Mouse (Mus musculus) forebrain, embryonic 16.5 days (tissue): Measurements from ENCODE around the gene Kif24. TPM values are rescaled to one million over a fixed set of nuclear protein-coding genes. Genes with fewer than 3 reads are reported as not detected.

Experiments used
- ATAC-seq: fragments of 200-750 bp; cut with Nextera tagmentation; 2 replicates; pipeline ENCODE4 v1.8.0; 2017; ENCODE audit warnings: mild to moderate bottlenecking, moderate library complexity
- H3K27ac ChIP-seq: fragments of 300-500 bp; sonication (generic); 2 replicates; pipeline ENCODE4 v1.5.1; 2014; ENCODE audit warnings: low read length, control low read depth
- H3K27me3 ChIP-seq: fragments of 300-500 bp; sonication (generic); replicated peaks from 2 replicates; pipeline ENCODE4 v1.6.1; 2014; ENCODE audit warnings: low read length; ENCODE audit not compliant: control insufficient read depth, insufficient read depth
- H3K36me3 ChIP-seq: fragments of 300-500 bp; sonication (generic); 2 replicates; pipeline ENCODE4 v1.6.1; 2014; ENCODE audit not compliant: control insufficient read depth, insufficient read depth
- H3K4me1 ChIP-seq: fragments of 300-500 bp; sonication (generic); replicated peaks from 2 replicates; pipeline ENCODE4 v1.6.1; 2014; ENCODE audit warnings: low read length; ENCODE audit not compliant: control insufficient read depth, insufficient read depth
- H3K4me2 ChIP-seq: fragments of 300-500 bp; sonication (generic); 2 replicates; pipeline ENCODE4 v1.6.1; 2014; ENCODE audit warnings: mild to moderate bottlenecking, low read length, control low read depth
- H3K4me3 ChIP-seq: fragments of 300-500 bp; sonication (generic); replicated peaks from 2 replicates; pipeline ENCODE4 v1.5.1; 2014; ENCODE audit warnings: mild to moderate bottlenecking, low read length, control low read depth
- H3K9ac ChIP-seq: fragments of 300-500 bp; sonication (generic); replicated peaks from 2 replicates; pipeline ENCODE4 v1.6.1; 2014; ENCODE audit warnings: low read depth, low read length, control low read depth
- H3K9me3 ChIP-seq: fragments of 300-500 bp; sonication (generic); 2 replicates; pipeline ENCODE4 v1.6.1; 2016; ENCODE audit warnings: low read length; ENCODE audit not compliant: control insufficient read depth
- WGBS: fragments of 180-500 bp; shearing (Covaris S2); extraction: QIAGEN DNeasy Blood & Tissue Kit; methylation state at CpG from one replicate; pipeline ENCODE4 v1.1.7; 2014; 5-methylcytosine and 5-hydroxymethylcytosine counted together
- polyA plus RNA-seq: library from polyadenylated mRNA; unstranded; fragments of >200 nt; fragmentation: Nextera tagmentation; extraction: Ambion mirVana; gene quantifications from 2 replicates; pipeline ENCODE4 v1.2.1, GENCODE M21; 2015

The Kif24 gene
- polyA plus RNA-seq, 1 experiment from 2014 or later = 4.9 TPM

DNA sequence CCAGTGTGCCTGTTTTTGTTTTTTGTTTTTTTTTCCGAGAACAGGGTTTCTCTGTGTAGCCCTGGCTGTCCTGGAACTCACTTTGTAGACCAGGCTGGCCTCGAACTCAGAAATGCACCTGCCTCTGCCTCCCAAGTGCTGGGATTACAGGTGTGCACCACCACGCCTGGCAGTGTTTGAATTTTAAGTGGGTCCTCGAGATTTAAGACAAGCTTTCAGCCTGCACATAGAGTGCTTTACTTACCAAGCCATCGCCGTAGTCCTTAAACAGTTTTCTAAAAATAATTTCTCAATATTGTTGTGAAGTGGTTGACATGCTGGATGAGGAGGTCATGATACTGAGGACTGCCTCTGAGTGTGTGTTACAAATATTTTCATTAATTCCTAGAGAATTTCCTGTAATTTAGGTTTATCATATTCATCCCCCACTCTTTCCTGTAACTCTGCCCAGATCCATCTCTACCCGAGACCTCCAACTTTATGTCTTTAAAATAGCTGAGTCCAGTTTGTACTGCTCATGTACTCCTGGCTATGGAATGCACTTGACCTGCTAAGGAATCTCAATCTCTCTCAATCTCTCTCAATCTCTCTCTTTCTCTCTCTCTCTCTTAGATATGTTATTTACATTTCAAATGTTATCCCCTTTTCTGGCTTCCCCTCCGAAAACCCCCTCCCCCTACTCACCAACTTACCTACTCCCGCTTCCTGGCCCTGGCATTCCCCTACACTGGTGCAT lies 94.8 kb downstream of the Kif24 start:
- peaks cover 6% of the 10 kb centered on the region; the same call in 1 of the 2 replicates for H3K36me3 ChIP-seq
- no peaks in the 10 kb centered on the region for H3K27me3 ChIP-seq

GRCm38 (mm10) chr4:41368198-41368597 lies 96.5 kb downstream of the Kif24 start:
- Histone ChIP-seq H3K36me3 (peaks cover 6% of the 10 kb centered on the region; the same call in 1 of the 2 replicates), H3K9me3 (no peaks in the 10 kb centered on the region), H3K9ac (no peak overlapping the region), H3K27me3 (no peaks in the 10 kb centered on the region), H3K4me2 (no peak overlapping the region), H3K27ac (no peak overlapping the region), H3K4me3 (no peak overlapping the region), H3K4me1 (no peaks in the 10 kb centered on the region)
- ATAC-seq = no peak
- WGBS = 94% methylated on average over 4 of the region's 4 CpGs

More for the DNA sequence above, 94.8 kb downstream of the Kif24 start:
- H3K4me1 ChIP-seq = no peaks in the 10 kb centered on the region
- no peaks in the 10 kb centered on the region for H3K9me3 ChIP-seq
- no peak overlapping the region for H3K4me2 ChIP-seq
- WGBS = 95% methylated on average over 9 of the region's 9 CpGs
- no peak overlapping the region for H3K9ac ChIP-seq
- H3K27ac ChIP-seq = no peak overlapping the region
- H3K4me3 ChIP-seq = no peak overlapping the region
- ATAC-seq = no peak

DNA sequence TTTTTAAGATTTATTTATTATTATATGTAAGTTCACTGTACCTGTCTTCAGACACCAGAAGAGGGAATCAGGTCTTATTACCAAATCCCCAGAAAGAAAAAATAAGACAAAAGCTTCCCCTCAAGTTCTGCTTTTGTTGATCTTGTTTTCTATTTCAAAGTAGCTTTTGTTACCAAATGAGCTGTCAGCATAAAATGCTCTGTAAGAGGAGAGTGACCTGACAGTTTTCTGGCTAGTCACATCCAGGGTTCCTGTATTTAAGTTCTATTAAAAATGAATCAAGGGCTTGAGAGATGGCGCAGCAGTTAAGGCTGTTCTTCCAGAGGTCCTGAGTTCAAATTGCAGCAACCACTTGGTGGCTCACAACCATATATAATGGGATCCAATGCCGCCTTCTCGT lies 103.6 kb downstream of the Kif24 start:
- Histone ChIP-seq H3K27me3 (no peaks in the 10 kb centered on the region), H3K36me3 (no peaks in the 10 kb centered on the region), H3K4me3 (no peak overlapping the region), H3K4me1 (peaks cover 4% of the 10 kb centered on the region; the same call in 1 of the 2 replicates), H3K9ac (no peak overlapping the region), H3K4me2 (no peak overlapping the region), H3K27ac (no peak overlapping the region), H3K9me3 (no peaks in the 10 kb centered on the region)
- 96% methylated on average over 3 of the region's 3 CpGs for WGBS
- ATAC-seq = no peak

DNA sequence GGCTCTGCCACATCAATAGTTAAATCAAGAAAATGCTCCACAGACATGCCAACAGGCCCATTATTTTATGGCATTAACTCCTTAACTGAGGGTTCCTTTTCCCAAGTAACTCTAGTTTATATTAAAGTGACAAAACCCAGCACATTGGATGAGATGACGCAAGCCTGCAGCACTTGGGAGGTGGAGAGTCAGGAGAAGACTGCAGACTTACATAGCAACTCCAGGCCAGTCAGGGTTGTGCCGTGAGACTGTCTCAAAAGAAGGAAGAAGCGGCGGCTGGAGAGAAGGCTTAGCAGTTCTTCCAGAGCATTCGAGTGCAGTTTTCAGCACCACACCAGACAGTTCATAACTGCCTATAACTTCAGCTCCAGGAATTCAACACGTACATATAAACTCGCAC lies 105.3 kb downstream of the Kif24 start:
- ATAC-seq = no peak
- Histone ChIP-seq H3K4me3 (no peak overlapping the region), H3K4me2 (no peak overlapping the region), H3K27ac (no peak overlapping the region), H3K9ac (no peak overlapping the region), H3K4me1 (peaks cover 4% of the 10 kb centered on the region; the same call in 1 of the 2 replicates), H3K9me3 (no peaks in the 10 kb centered on the region), H3K27me3 (no peaks in the 10 kb centered on the region), H3K36me3 (no peaks in the 10 kb centered on the region)
- WGBS = 92% methylated on average over 7 of the region's 7 CpGs

DNA sequence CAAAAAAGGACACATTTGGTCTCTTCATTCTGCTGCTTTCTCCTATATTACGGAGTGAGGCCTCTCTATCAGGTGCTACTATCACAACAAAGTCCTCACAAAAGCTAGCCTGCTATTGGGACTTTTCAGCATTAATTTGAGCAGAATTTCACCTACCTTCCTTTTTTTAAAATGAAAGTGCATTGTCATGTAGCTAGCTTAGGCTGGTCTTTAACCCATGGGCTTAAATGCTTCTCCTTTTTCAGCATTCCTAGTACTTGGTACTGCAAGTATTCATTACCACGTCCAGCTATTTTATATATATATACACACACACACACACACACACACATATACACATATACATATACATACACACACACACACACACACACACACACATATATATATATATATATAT lies 106.0 kb downstream of the Kif24 start:
- Histone ChIP-seq H3K27me3 (no peaks in the 10 kb centered on the region), H3K9ac (no peak overlapping the region), H3K4me3 (no peak overlapping the region), H3K27ac (no peak overlapping the region), H3K9me3 (no peaks in the 10 kb centered on the region), H3K36me3 (no peaks in the 10 kb centered on the region), H3K4me1 (peaks cover 4% of the 10 kb centered on the region; the same call in 1 of the 2 replicates), H3K4me2 (no peak overlapping the region)
- 95% methylated on average over 2 of the region's 2 CpGs for WGBS
- ATAC-seq = no peak

GRCm38 (mm10) chr4:41357154-41357553 lies 107.5 kb downstream of the Kif24 start:
- ATAC-seq = no peak
- WGBS = 13% methylated on average over 2 of the region's 2 CpGs
- Histone ChIP-seq H3K4me3 (no peak overlapping the region), H3K9me3 (no peaks in the 10 kb centered on the region), H3K36me3 (no peaks in the 10 kb centered on the region), H3K9ac (no peak overlapping the region), H3K27me3 (no peaks in the 10 kb centered on the region), H3K27ac (no peak overlapping the region), H3K4me1 (peaks cover 4% of the 10 kb centered on the region; the same call in 1 of the 2 replicates), H3K4me2 (no peak overlapping the region)

GRCm38 (mm10) chr4:41353265-41353664 lies 111.4 kb downstream of the Kif24 start:
- WGBS = 94% methylated on average over 1 of the region's 1 CpGs
- ATAC-seq = no peak
- Histone ChIP-seq H3K9ac (no peak overlapping the region), H3K27ac (no peak overlapping the region), H3K36me3 (no peaks in the 10 kb centered on the region), H3K9me3 (no peaks in the 10 kb centered on the region), H3K27me3 (no peaks in the 10 kb centered on the region), H3K4me2 (no peak overlapping the region), H3K4me1 (peaks cover 12% of the 10 kb centered on the region), H3K4me3 (no peak overlapping the region)

- no peak overlapping the region for H3K27ac ChIP-seq
- no peak overlapping the region for H3K4me2 ChIP-seq
- H3K4me3 ChIP-seq = no peak overlapping the region
- H3K36me3 ChIP-seq = no peaks in the 10 kb centered on the region
- H3K27me3 ChIP-seq = no peaks in the 10 kb centered on the region
- H3K9me3 ChIP-seq = no peaks in the 10 kb centered on the region
- ATAC-seq = no peak
- H3K9ac ChIP-seq = no peak overlapping the region
- H3K4me1 ChIP-seq = peaks cover 16% of the 10 kb centered on the region
- 95% methylated on average over 4 of the region's 4 CpGs for WGBS
Observed at GRCm38 (mm10) chr4:41352758-41353157, 111.9 kb downstream of the Kif24 start.

DNA sequence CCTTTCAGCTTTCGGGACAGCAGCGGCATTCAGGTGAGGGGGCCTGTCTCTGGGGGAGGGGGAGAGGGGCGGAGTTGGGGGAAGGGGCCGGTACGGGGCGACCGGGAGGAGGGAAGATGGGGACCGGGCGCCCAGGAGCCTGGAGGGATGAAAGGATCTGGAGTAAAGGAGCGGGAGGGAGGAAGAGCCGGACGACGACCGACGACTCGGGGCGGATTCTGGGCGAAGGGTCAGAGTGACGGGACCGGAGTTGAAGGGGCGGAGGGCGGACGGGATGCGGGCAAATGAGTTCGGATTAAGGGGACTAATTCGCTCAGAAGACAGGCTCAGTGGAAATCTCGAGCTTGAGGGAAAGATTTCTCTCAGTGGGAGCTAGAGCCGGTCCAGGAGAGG lies 115.5 kb downstream of the Kif24 start:
- peak; percentile 81 for ATAC-seq
- Histone ChIP-seq H3K9ac (peak overlapping the region; percentile 78), H3K4me3 (peak overlapping the region; percentile 84), H3K27ac (peak overlapping the region; percentile 96), H3K9me3 (no peaks in the 10 kb centered on the region), H3K4me1 (peaks cover 13% of the 10 kb centered on the region), H3K4me2 (peak overlapping the region; percentile 69), H3K27me3 (no peaks in the 10 kb centered on the region), H3K36me3 (no peaks in the 10 kb centered on the region)
- under 1% methylated on average over 28 of the region's 28 CpGs for WGBS
